Mouse (Mus musculus) stomach, postnatal 0 days (tissue): ENCODE results near the gene Reg4. TPM values are rescaled to one million over a fixed set of nuclear protein-coding genes. Genes with fewer than 3 reads are reported as not detected.
A peak's percentile ranks its signal among the peaks of the same experiment; 100 is the strongest.

Experiments
- ATAC-seq: fragments of 200-750 bp; cut with Nextera tagmentation; 2 replicates; pipeline ENCODE4 v1.8.0; 2017; ENCODE audit not compliant: low FRiP score, low TSS enrichment
- DNase-seq: peaks from one replicate; pipeline ENCODE4 v3.0.0-alpha.2; 2016; ENCODE audit warnings: low spot score
- H3K27ac ChIP-seq: fragments of 300-500 bp; sonication (generic); replicated peaks from 2 replicates; pipeline ENCODE4 v1.5.1; 2014; ENCODE audit warnings: mild to moderate bottlenecking, control low read depth
- H3K27me3 ChIP-seq: fragments of 300-500 bp; sonication (generic); 2 replicates; pipeline ENCODE4 v1.6.1; 2014; ENCODE audit warnings: low read length; ENCODE audit not compliant: control insufficient read depth, insufficient read depth
- H3K36me3 ChIP-seq: fragments of 300-500 bp; sonication (generic); 2 replicates; pipeline ENCODE4 v1.6.1; 2014; ENCODE audit warnings: low read length, mixed read lengths; ENCODE audit not compliant: control insufficient read depth, insufficient read depth
- H3K4me1 ChIP-seq: fragments of 300-500 bp; sonication (generic); replicated peaks from 2 replicates; pipeline ENCODE4 v1.6.1; 2014; ENCODE audit warnings: antibody characterized with exemption; ENCODE audit not compliant: control insufficient read depth, insufficient read depth
- H3K4me2 ChIP-seq: fragments of 300-500 bp; sonication (generic); replicated peaks from 2 replicates; pipeline ENCODE4 v1.6.1; 2014; ENCODE audit warnings: low read depth, mild to moderate bottlenecking, control low read depth, moderate library complexity
- H3K4me3 ChIP-seq: fragments of 300-500 bp; sonication (generic); 2 replicates; pipeline ENCODE4 v1.5.1; 2014; ENCODE audit warnings: low read depth, low read length, control low read depth
- H3K9ac ChIP-seq: fragments of 300-500 bp; sonication (generic); 2 replicates; pipeline ENCODE4 v1.6.1; 2014; ENCODE audit warnings: mild to moderate bottlenecking, low read length, control low read depth, mixed read lengths
- H3K9me3 ChIP-seq: fragments of 300-500 bp; sonication (generic); 2 replicates; pipeline ENCODE4 v1.6.1; 2016; ENCODE audit warnings: low read length; ENCODE audit not compliant: control insufficient read depth
- CTCF ChIP-seq: IDR thresholded peaks from 2 replicates; pipeline ENCODE4 v1.5.1; 2016; ENCODE audit warnings: antibody characterized with exemption, low read depth, mild to moderate bottlenecking, moderate library complexity
- EP300 ChIP-seq: optimal IDR thresholded peaks from 2 replicates; pipeline ENCODE3; 2016; ENCODE audit warnings: antibody characterized with exemption
- WGBS: fragments of 180-500 bp; shearing (Covaris S2); extraction: QIAGEN DNeasy Blood & Tissue Kit; methylation state at CpG from one replicate; pipeline ENCODE4 v1.1.7; 2014; 5-methylcytosine and 5-hydroxymethylcytosine counted together
- polyA plus RNA-seq: library from polyadenylated mRNA; unstranded; fragments of >200 nt; fragmentation: Nextera tagmentation; extraction: Ambion mirVana; gene quantifications from 2 replicates; pipeline ENCODE4 v1.2.1, GENCODE M21; 2015

Gene Reg4
- polyA plus RNA-seq, 1 experiment from 2014 or later, result not detected

DNA sequence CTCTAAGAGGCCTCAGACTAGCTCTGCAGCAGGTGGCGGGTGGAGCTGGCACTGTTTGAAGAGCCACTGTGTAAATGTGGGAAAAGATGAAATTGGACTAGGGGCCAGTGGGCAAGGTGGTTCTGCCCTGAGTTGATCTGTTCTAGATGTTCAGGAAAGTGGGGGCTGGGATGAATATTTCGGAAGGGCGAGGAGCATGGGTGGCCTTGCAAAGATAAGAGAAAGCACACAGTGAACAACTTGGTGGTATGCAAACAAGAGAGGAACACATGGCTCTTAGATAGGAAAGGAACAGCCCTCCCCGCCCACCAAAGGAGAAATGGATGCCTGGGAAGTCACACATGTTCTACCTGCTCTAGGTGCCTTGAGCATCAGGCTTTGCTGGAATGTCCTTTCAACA, 39.5 kb downstream of the Reg4 start:
- Histone ChIP-seq H3K36me3 (no peaks in the 10 kb centered on the region), H3K27me3 (no peaks in the 10 kb centered on the region), H3K27ac (peak overlapping the region; percentile 63; the same call in 1 of the 2 replicates), H3K4me3 (no peak overlapping the region), H3K9me3 (no peaks in the 10 kb centered on the region), H3K4me1 (peaks cover 7% of the 10 kb centered on the region), H3K4me2 (no peak overlapping the region), H3K9ac (no peak overlapping the region)
- no peak for TF ChIP-seq CTCF
- no peak for TF ChIP-seq EP300
- ATAC-seq, result peak; percentile 81
- DNase-seq, result peak; percentile 59
- WGBS, result 76% methylated on average over 4 of the region's 4 CpGs

DNA sequence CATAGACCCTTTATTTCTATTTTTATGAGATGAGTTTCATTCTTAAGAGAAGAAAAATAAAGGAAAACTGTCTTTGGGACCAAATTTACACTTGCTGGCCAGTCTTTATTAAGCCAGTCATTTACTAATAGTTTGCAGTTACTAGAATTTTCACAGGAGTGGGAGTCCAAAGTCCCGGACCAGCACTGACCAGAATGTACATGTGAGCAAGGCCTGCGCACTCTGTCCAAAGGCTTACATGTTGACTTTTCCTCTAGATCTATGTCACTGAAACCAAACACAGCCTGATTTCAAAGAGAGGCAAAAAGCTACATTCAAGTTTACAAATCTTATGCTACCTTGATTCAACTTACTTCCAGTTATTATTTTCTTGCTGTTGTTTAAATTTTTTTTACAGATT, 40.2 kb downstream of the Reg4 start:
- Histone ChIP-seq H3K4me2 (no peak overlapping the region), H3K9me3 (no peaks in the 10 kb centered on the region), H3K27me3 (no peaks in the 10 kb centered on the region), H3K36me3 (no peaks in the 10 kb centered on the region), H3K4me3 (no peak overlapping the region), H3K9ac (no peak overlapping the region), H3K27ac (peak overlapping the region; percentile 63; the same call in 1 of the 2 replicates), H3K4me1 (peaks cover 7% of the 10 kb centered on the region)
- 68% methylated on average over 2 of the region's 2 CpGs for WGBS
- TF ChIP-seq EP300 (no peak), CTCF (no peak)
- ATAC-seq (peak; percentile 79), DNase-seq (peak; percentile 60)

DNA sequence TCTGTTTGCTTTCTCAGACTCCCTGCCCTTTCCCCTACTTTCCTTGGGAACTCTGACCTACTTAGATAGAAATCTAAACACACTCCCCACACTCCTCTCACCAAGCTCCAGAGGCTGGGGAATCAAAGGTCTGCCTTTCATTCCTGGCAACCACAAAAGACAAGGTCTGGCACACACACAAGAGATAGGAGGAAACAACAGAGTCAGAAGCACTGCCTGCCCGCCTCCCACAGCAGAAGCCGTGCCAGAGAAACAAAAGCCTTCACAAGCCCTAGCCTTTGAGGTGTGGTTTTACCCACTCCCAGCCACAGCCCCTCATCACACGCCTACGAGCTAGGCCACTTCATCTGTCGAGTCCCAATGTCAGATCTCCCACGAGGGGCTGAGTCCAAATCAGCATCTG, 45.3 kb downstream of the Reg4 start:
- no peak overlapping the region for H3K9ac ChIP-seq
- no peak overlapping the region for H3K4me3 ChIP-seq
- no peaks in the 10 kb centered on the region; the same call in 1 of the 2 replicates for H3K4me1 ChIP-seq
- peak overlapping the region; percentile 5; the same call in 1 of the 2 replicates for H3K4me2 ChIP-seq
- no peaks in the 10 kb centered on the region for H3K36me3 ChIP-seq
- no peaks in the 10 kb centered on the region for H3K27me3 ChIP-seq
- ATAC-seq (peak; percentile 94), DNase-seq (peak; percentile 75)
- 25% methylated on average over 6 of the region's 6 CpGs for WGBS
- peak overlapping the region; percentile 69 for H3K27ac ChIP-seq
- H3K9me3 ChIP-seq, result no peaks in the 10 kb centered on the region
- no peak for TF ChIP-seq EP300
- TF ChIP-seq CTCF, result no peak

DNA sequence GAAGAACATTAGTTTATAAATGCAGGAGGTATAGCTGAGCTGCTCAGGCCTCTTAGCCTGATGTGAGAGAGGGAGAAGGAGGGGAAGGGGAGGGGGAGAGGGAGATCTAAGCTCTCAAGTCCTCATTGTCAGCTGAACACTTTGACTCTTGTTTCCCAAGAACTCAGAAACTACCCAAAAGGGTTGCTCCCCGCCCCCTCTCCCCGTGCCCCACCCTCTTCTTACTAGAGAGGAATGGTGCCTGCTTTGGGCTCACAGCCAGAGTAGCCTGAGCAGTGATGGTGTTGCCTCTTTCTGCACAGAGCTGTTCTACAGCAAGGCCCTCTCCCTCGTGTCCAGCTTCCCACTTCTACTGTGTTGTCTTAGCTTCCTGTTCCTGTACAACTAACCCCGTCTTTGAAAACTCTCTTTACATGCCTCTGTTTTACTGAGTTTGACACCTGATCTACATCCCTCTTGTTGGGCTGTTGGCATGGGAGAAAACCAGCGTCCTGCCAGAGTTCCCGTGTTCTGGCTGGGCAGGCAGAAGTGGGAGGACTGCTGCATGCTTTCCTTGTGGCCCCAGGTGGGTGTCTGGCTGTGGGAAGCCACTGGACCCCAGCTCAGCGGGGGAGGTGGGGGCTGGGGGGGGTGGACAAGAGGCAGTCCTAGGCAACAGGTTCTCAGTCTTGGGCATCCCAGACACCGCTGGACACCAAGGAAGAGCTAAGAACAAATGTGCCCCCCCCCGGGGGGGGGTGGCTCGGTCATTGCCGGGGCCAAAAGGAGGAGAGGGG, 51.9 kb downstream of the Reg4 start:
- Histone ChIP-seq H3K4me2 (no peak overlapping the region), H3K36me3 (no peaks in the 10 kb centered on the region), H3K27me3 (no peaks in the 10 kb centered on the region), H3K9ac (no peak overlapping the region), H3K9me3 (no peaks in the 10 kb centered on the region), H3K4me3 (no peak overlapping the region), H3K4me1 (no peaks in the 10 kb centered on the region), H3K27ac (peak overlapping the region; percentile 49; the same call in 1 of the 2 replicates)
- WGBS, result 53% methylated on average over 11 of the region's 11 CpGs
- DNase-seq (peak; percentile 41), ATAC-seq (peak; percentile 56)
- TF ChIP-seq EP300, result no peak
- no peak for TF ChIP-seq CTCF

DNA sequence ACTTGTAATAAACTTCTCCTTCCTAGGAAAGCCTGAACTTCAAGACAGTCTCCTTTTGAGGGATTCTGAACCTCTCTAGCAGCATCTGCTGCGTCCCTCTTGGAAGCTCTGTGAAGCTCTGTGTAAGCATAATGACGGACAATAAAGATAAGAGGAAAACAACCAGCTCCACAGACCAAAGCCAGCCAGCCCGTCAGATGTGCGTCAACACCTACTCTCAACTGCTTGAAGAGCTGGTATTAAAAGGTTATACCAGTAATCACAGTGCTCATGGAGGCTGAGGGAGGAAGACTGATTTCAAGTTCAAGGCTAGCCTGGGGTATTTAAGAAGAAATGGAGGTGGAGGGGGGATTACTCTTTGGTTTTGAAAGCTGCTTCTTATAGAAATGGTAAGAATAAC, 57.7 kb downstream of the Reg4 start:
- 47% methylated on average over 4 of the region's 4 CpGs for WGBS

More for the DNA sequence above, 57.7 kb downstream of the Reg4 start:
- H3K4me2 ChIP-seq, result no peak overlapping the region
- H3K4me3 ChIP-seq, result no peak overlapping the region
- no peak overlapping the region for H3K9ac ChIP-seq
- no peaks in the 10 kb centered on the region for H3K27me3 ChIP-seq
- H3K4me1 ChIP-seq, result 0 out of 2 replicates have a peak, but pooled peaks cover 3% of the 10 kb centered on the region
- no peaks in the 10 kb centered on the region for H3K9me3 ChIP-seq
- no peaks in the 10 kb centered on the region; the same call in 1 of the 2 replicates for H3K36me3 ChIP-seq
- TF ChIP-seq EP300 (no peak), CTCF (no peak)
- peak overlapping the region; percentile 88 for H3K27ac ChIP-seq
- no peak for ATAC-seq
- no peak for DNase-seq
